Mouse (Mus musculus): ENCODE results near the gene Sap18. TPM values are rescaled to one million over a fixed set of nuclear protein-coding genes. Genes with fewer than 3 reads are reported as not detected.
"Not testable (repeated sequence)": the region's sequence is repeated elsewhere in the genome, so short reads cannot be mapped to it uniquely, and the experiment has no call there.

The Sap18 gene
- polyA plus RNA-seq, 1 experiment from 2014 or later: 34.0 TPM

DNA sequence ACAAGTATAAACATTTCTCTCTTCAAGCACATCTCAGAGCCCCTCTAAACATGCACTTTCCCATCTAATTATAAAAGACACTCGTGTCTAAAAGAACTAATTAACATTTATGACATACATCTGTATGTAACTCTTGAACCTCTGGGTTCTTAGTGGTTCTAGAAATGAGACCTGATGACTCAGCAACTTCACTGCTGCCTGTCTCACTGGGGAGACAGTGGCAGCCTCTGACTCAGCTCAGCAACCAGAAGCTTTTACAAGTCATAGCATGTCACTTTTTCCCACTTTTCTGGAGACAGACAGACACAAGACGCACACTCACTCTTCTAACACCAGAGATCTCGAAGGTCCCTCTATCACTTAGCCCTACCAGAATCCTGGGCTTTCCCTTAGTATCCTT, 52.4 kb downstream of the Sap18 start:
- H3K27ac ChIP-seq: no peak overlapping the region
- no peak overlapping the region for H3K9ac ChIP-seq
- peaks cover 70% of the 10 kb centered on the region for H3K36me3 ChIP-seq (replicated peaks; ENCODE audit: control insufficient read depth, insufficient read depth)
- ATAC-seq (ENCODE audit: low FRiP score): no peak
- H3K4me2 ChIP-seq (replicated peaks): no peak overlapping the region
- no peaks in the 10 kb centered on the region for H3K9me3 ChIP-seq (ENCODE audit: control insufficient read depth, low read length)
- H3K4me3 ChIP-seq (replicated peaks; ENCODE audit: low read length): no peak overlapping the region
- no peaks in the 10 kb centered on the region for H3K4me1 ChIP-seq (replicated peaks; ENCODE audit: control insufficient read depth, insufficient read depth, low read length)
- no peaks in the 10 kb centered on the region for H3K27me3 ChIP-seq (ENCODE audit: control insufficient read depth, insufficient read depth, low read length)
- no peak for DNase-seq (ENCODE audit: low spot score)
- 89% methylated on average over 3 of the region's 3 CpGs for WGBS

DNA sequence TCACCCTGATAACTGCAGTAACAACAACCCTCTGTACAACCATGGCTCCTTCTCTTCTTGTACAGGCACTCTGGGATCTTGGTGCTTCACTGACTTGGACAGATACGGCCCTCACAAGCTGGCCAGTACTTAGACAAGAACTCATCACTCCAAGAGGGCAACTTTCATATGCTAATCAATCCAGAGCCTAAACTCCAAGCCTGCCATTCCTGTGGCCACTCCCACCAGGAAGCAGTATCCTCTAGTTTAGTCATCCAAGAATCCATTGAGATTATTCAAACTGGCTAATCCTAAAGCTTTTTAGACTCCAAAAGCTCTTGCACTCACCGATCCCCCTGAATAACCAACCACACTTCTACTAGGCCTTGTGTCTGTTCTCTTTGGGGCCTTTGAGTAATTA, 55.0 kb downstream of the Sap18 start:
- no peak overlapping the region for H3K4me2 ChIP-seq (replicated peaks)
- WGBS: 84% methylated on average over 2 of the region's 2 CpGs
- H3K27me3 ChIP-seq (ENCODE audit: control insufficient read depth, insufficient read depth, low read length): no peaks in the 10 kb centered on the region
- no peaks in the 10 kb centered on the region for H3K9me3 ChIP-seq (ENCODE audit: control insufficient read depth, low read length)
- H3K9ac ChIP-seq: no peak overlapping the region
- ATAC-seq (ENCODE audit: low FRiP score) (no peak), DNase-seq (ENCODE audit: low spot score) (no peak)
- no peaks in the 10 kb centered on the region for H3K4me1 ChIP-seq (replicated peaks; ENCODE audit: control insufficient read depth, insufficient read depth, low read length)
- H3K4me3 ChIP-seq (replicated peaks; ENCODE audit: low read length): no peak overlapping the region
- H3K36me3 ChIP-seq (replicated peaks; ENCODE audit: control insufficient read depth, insufficient read depth): peaks cover 69% of the 10 kb centered on the region
- no peak overlapping the region for H3K27ac ChIP-seq

DNA sequence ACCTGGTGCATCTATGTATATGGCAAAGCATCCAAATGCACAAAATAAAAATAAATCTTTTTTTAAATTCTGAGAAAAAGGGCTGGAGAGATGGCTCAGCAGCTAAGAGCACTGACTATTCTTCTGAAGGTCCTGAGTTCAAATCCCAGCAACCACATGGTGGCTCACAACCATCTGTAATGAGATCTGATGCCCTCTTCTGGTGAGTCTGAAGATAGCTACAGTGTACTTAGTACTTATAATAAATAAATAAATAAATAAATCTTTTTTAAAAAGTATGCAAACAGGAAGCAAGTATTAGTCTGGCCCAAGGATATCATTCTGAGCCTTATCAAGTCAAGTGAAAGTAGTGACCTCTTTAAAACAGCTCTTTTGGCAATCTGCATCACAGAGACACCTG, 58.1 kb downstream of the Sap18 start:
- H3K4me1 ChIP-seq (replicated peaks; ENCODE audit: control insufficient read depth, insufficient read depth, low read length); H3K4me3 ChIP-seq (replicated peaks; ENCODE audit: low read length); DNase-seq (ENCODE audit: low spot score); H3K27ac ChIP-seq; H3K9me3 ChIP-seq (ENCODE audit: control insufficient read depth, low read length); H3K9ac ChIP-seq; H3K27me3 ChIP-seq (ENCODE audit: control insufficient read depth, insufficient read depth, low read length); H3K4me2 ChIP-seq (replicated peaks); ATAC-seq (ENCODE audit: low FRiP score): not testable (repeated sequence)
- H3K36me3 ChIP-seq (replicated peaks; ENCODE audit: control insufficient read depth, insufficient read depth): peaks cover 68% of the 10 kb centered on the region

Small RNA genes within 50 kb of the gene (microRNA-seq; reads per million reads assigned to microRNA genes)
- gene Mir3077: not detected

Other genes with a start within 250 kb of the Sap18 start
- gene Eef1akmt1, start 226.6 kb upstream of the Sap18 start, polyA plus RNA-seq (2014; fragmentation: Nextera tagmentation; extraction: Ambion mirVana): 103 and 109 TPM in 2 replicates
- 15.5 and 15.9 TPM in 2 replicates for gene Xpo4, start 132.8 kb upstream of the Sap18 start, polyA plus RNA-seq (2014; fragmentation: Nextera tagmentation; extraction: Ambion mirVana)
- not detected in 2 replicates for gene Gm49361, start 52.1 kb upstream of the Sap18 start, polyA plus RNA-seq (2014; fragmentation: Nextera tagmentation; extraction: Ambion mirVana)
- gene Lats2, start 39.8 kb upstream of the Sap18 start, polyA plus RNA-seq (2014; fragmentation: Nextera tagmentation; extraction: Ambion mirVana): 7.5 and 7.9 TPM in 2 replicates
- gene Ska3, start 28.0 kb downstream of the Sap18 start, polyA plus RNA-seq (2014; fragmentation: Nextera tagmentation; extraction: Ambion mirVana): 4.9 and 5.9 TPM in 2 replicates
- gene Mrpl57, start 28.1 kb downstream of the Sap18 start, polyA plus RNA-seq (2014; fragmentation: Nextera tagmentation; extraction: Ambion mirVana): 143 and 176 TPM in 2 replicates
- gene Zdhhc20, start 92.1 kb downstream of the Sap18 start, polyA plus RNA-seq (2014; fragmentation: Nextera tagmentation; extraction: Ambion mirVana): 36.5 and 36.8 TPM in 2 replicates
- 46.0 and 52.1 TPM in 2 replicates for gene Micu2, start 201.1 kb downstream of the Sap18 start, polyA plus RNA-seq (2014; fragmentation: Nextera tagmentation; extraction: Ambion mirVana)